Mouse (Mus musculus): ENCODE results near the gene G0s2.

DNA sequence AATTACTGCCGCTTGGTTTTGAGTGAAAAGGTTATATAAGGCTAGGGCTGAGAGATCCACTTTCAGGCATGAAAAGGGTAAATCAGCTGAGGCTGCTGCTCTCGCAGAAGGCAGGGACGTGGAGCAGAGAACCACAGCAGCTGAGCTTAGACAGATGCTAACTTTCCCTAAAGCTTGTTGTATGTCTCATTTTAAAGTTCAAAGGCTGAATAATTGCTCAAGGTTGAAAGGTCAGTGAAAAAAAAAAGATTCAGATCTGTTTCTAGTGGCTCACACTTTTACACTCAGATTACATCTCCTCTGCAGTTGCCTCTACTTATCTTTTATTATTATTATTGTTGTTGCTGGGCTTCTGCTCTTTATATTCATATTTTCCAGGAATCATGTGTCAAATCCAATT lies 47.5 kb downstream of the G0s2 start:
- TF ChIP-seq CTCF (IDR thresholded peaks at IDR 0.05) (no peak), EP300 (IDR thresholded peaks at IDR 0.05) (no peak)
